Mouse (Mus musculus): ENCODE measurements around the gene Elf3. TPM values are rescaled to one million over a fixed set of nuclear protein-coding genes. Genes with fewer than 3 reads are reported as not detected.
"Not testable (repeated sequence)": the region's sequence is repeated elsewhere in the genome, so short reads cannot be mapped to it uniquely, and the experiment has no call there.

The Elf3 gene
- polyA plus RNA-seq, 1 experiment = not detected

GRCm38 (mm10) chr1:135256299-135256698 lies 2.1 kb downstream of the Elf3 start:
- no peak overlapping the region for H3K4me3 ChIP-seq (replicated peaks; ENCODE audit: control insufficient read depth, low read depth, low read length)
- no peak overlapping the region for H3K27ac ChIP-seq (ENCODE audit: control insufficient read depth, insufficient read depth, low read depth, low read length, poor library complexity)
- H3K4me1 ChIP-seq (ENCODE audit: control insufficient read depth, insufficient read depth, low read length) = no peaks in the 10 kb centered on the region
- no peak for TF ChIP-seq CTCF (IDR thresholded peaks at IDR 0.05; ENCODE audit: control insufficient read depth, insufficient read depth, low read length)
- TF ChIP-seq POLR2A (IDR thresholded peaks at IDR 0.05; ENCODE audit: borderline replicate concordance, control insufficient read depth, low read depth, low read length) = no peak
- WGBS = 81% methylated on average over 6 of the region's 6 CpGs

- no peak for TF ChIP-seq CTCF (IDR thresholded peaks at IDR 0.05; ENCODE audit: control insufficient read depth, insufficient read depth, low read length)
- TF ChIP-seq POLR2A (IDR thresholded peaks at IDR 0.05; ENCODE audit: borderline replicate concordance, control insufficient read depth, low read depth, low read length) = no peak
- Histone ChIP-seq H3K4me3 (replicated peaks; ENCODE audit: control insufficient read depth, low read depth, low read length) (no peak overlapping the region), H3K27ac (ENCODE audit: control insufficient read depth, insufficient read depth, low read depth, low read length, poor library complexity) (no peak overlapping the region), H3K4me1 (ENCODE audit: control insufficient read depth, insufficient read depth, low read length) (no peaks in the 10 kb centered on the region; the same call in 1 of the 2 replicates)
- WGBS = 56% methylated on average over 4 of the region's 4 CpGs
Measured at GRCm38 (mm10) chr1:135252854-135253253, 5.5 kb downstream of the Elf3 start.

GRCm38 (mm10) chr1:135251405-135251804 lies 7.0 kb downstream of the Elf3 start:
- TF ChIP-seq CTCF (IDR thresholded peaks at IDR 0.05; ENCODE audit: control insufficient read depth, insufficient read depth, low read length) (no peak), POLR2A (IDR thresholded peaks at IDR 0.05; ENCODE audit: borderline replicate concordance, control insufficient read depth, low read depth, low read length) (no peak)
- Histone ChIP-seq H3K27ac (ENCODE audit: control insufficient read depth, insufficient read depth, low read depth, low read length, poor library complexity) (peak overlapping the region; percentile 6; the same call in 1 of the 2 replicates), H3K4me3 (replicated peaks; ENCODE audit: control insufficient read depth, low read depth, low read length) (no peak overlapping the region), H3K4me1 (ENCODE audit: control insufficient read depth, insufficient read depth, low read length) (no peaks in the 10 kb centered on the region; the same call in 1 of the 2 replicates)
- WGBS = 92% methylated on average over 8 of the region's 8 CpGs

- WGBS = 39% methylated on average over 3 of the region's 3 CpGs
- no peaks in the 10 kb centered on the region; the same call in 1 of the 2 replicates for H3K4me1 ChIP-seq (ENCODE audit: control insufficient read depth, insufficient read depth, low read length)
Measured at GRCm38 (mm10) chr1:135250706-135251105, 7.7 kb downstream of the Elf3 start.

GRCm38 (mm10) chr1:135248434-135248850 lies 9.9 kb downstream of the Elf3 start:
- Histone ChIP-seq H3K27ac (ENCODE audit: control insufficient read depth, insufficient read depth, low read depth, low read length, poor library complexity) (no peak overlapping the region; the same call in 1 of the 2 replicates), H3K4me1 (ENCODE audit: control insufficient read depth, insufficient read depth, low read length) (no peaks in the 10 kb centered on the region; the same call in 1 of the 2 replicates), H3K4me3 (replicated peaks; ENCODE audit: control insufficient read depth, low read depth, low read length) (no peak overlapping the region)
- TF ChIP-seq POLR2A (IDR thresholded peaks at IDR 0.05; ENCODE audit: borderline replicate concordance, control insufficient read depth, low read depth, low read length) (no peak), CTCF (IDR thresholded peaks at IDR 0.05; ENCODE audit: control insufficient read depth, insufficient read depth, low read length) (no peak)
- WGBS = 22% methylated on average over 15 of the region's 15 CpGs

More at GRCm38 (mm10) chr1:135250706-135251105, 7.7 kb downstream of the Elf3 start:
- no peak overlapping the region for H3K4me3 ChIP-seq (replicated peaks; ENCODE audit: control insufficient read depth, low read depth, low read length)
- TF ChIP-seq POLR2A (IDR thresholded peaks at IDR 0.05; ENCODE audit: borderline replicate concordance, control insufficient read depth, low read depth, low read length) (no peak), CTCF (IDR thresholded peaks at IDR 0.05; ENCODE audit: control insufficient read depth, insufficient read depth, low read length) (no peak)
- no peak overlapping the region for H3K27ac ChIP-seq (ENCODE audit: control insufficient read depth, insufficient read depth, low read depth, low read length, poor library complexity)

- no peaks in the 10 kb centered on the region for H3K4me1 ChIP-seq (ENCODE audit: control insufficient read depth, insufficient read depth, low read length)
- no peak overlapping the region for H3K4me3 ChIP-seq (replicated peaks; ENCODE audit: control insufficient read depth, low read depth, low read length)
- WGBS = 69% methylated on average over 8 of the region's 8 CpGs
- TF ChIP-seq CTCF (IDR thresholded peaks at IDR 0.05; ENCODE audit: control insufficient read depth, insufficient read depth, low read length) (no peak), POLR2A (IDR thresholded peaks at IDR 0.05; ENCODE audit: borderline replicate concordance, control insufficient read depth, low read depth, low read length) (no peak)
- no peak overlapping the region for H3K27ac ChIP-seq (ENCODE audit: control insufficient read depth, insufficient read depth, low read depth, low read length, poor library complexity)
Measured at GRCm38 (mm10) chr1:135244014-135244413, 14.4 kb downstream of the Elf3 start.

GRCm38 (mm10) chr1:135240206-135240605 lies 18.2 kb downstream of the Elf3 start:
- WGBS = 54% methylated on average over 4 of the region's 4 CpGs
- H3K4me3 ChIP-seq (replicated peaks; ENCODE audit: control insufficient read depth, low read depth, low read length); H3K27ac ChIP-seq (ENCODE audit: control insufficient read depth, insufficient read depth, low read depth, low read length, poor library complexity); H3K4me1 ChIP-seq (ENCODE audit: control insufficient read depth, insufficient read depth, low read length): not testable (repeated sequence)

GRCm38 (mm10) chr1:135237131-135237851 lies 21.1 kb downstream of the Elf3 start:
- no peak overlapping the region for H3K27ac ChIP-seq (ENCODE audit: control insufficient read depth, insufficient read depth, low read depth, low read length, poor library complexity)
- WGBS = 80% methylated on average over 12 of the region's 12 CpGs
- TF ChIP-seq POLR2A (IDR thresholded peaks at IDR 0.05; ENCODE audit: borderline replicate concordance, control insufficient read depth, low read depth, low read length) (no peak), CTCF (IDR thresholded peaks at IDR 0.05; ENCODE audit: control insufficient read depth, insufficient read depth, low read length) (no peak)
- H3K4me1 ChIP-seq (ENCODE audit: control insufficient read depth, insufficient read depth, low read length) = no peaks in the 10 kb centered on the region
- H3K4me3 ChIP-seq (replicated peaks; ENCODE audit: control insufficient read depth, low read depth, low read length) = no peak overlapping the region
